Mouse (Mus musculus): ENCODE measurements around the gene Rrh. TPM values are rescaled to one million over a fixed set of nuclear protein-coding genes. Genes with fewer than 3 reads are reported as not detected.
A peak's percentile ranks its signal among the peaks of the same experiment; 100 is the strongest.
"Not testable (repeated sequence)": the region's sequence is repeated elsewhere in the genome, so short reads cannot be mapped to it uniquely, and the experiment has no call there.

Gene Rrh
- polyA plus RNA-seq, 1 experiment from 2014 or later: not detected

DNA sequence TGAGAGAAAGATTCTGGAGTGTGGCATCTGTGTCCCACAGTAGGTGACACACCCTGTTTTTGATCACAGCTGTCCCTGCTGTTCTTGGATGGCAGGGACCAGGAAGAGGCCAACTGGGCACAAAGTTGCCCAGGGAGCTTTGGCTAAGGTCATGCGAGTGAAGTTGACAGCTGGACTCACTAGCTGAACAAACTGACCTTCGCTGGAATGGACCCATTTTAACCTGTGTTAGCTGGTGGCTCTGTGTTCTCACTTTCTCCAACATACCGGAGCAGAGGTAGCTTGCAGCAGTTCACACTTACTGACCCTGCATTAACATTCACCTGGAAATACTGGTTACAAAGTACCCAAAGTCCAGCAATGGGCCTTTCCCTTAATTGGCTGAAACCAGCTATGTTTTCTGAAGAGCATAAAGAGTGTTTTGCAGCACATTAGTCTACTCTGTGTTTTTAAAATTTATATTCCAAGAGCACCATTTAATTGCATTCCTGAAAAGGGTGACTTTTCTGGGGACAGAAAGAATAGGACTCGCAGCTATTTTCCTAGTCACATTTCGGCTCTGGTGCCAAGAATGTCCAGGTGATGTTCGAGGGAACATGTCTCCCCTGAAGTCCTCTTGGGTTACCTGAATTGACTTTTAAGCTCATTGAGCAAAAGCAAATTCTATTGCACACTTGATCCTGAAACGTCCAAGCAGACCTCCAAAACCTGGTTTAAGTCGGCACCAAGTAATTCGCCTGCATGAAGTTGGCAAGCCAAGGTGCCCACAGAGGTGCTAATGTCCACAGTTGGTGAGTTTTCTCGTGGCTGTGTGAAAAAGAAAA lies 55.2 kb downstream of the Rrh start:
- no peak for ATAC-seq
- DNase-seq: no peak
- TF ChIP-seq EP300 (IDR thresholded peaks at IDR 0.05; ENCODE audit: low read depth): no peak
- no peak for TF ChIP-seq CTCF (IDR thresholded peaks at IDR 0.05; ENCODE audit: low read depth)
- Histone ChIP-seq H3K9me3 (ENCODE audit: low read length) (no peaks in the 10 kb centered on the region), H3K4me1 (ENCODE audit: insufficient read depth) (no peaks in the 10 kb centered on the region), H3K9ac (replicated peaks) (no peak overlapping the region), H3K4me2 (ENCODE audit: low read depth, low read length) (no peak overlapping the region), H3K27me3 (ENCODE audit: insufficient read depth, low read length) (no peaks in the 10 kb centered on the region), H3K4me3 (ENCODE audit: low read depth, low read length) (no peak overlapping the region), H3K36me3 (replicated peaks; ENCODE audit: insufficient read depth, low read length) (no peaks in the 10 kb centered on the region), H3K27ac (ENCODE audit: low read depth) (no peak overlapping the region)
- WGBS (ENCODE audit: insufficient replicate concordance): 71% methylated on average over 10 of the region's 10 CpGs

DNA sequence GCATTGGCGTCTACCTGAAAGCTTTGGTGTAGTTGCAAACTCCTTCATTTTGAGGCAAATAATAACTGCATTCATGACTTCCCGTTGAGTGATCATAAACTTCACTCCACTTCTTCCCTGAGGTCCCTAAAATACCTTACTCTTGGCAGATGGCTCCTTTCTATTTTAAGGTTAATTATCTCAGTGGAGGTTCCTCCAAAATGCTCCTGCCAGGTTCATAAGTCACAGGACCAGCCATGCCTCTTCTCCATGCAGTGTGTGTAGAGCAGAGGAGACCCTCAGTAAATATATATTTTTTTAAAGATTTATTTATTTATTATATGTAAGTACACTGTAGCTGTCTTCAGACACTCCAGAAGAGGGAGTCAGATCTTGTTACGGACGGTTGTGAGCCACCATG lies 56.3 kb downstream of the Rrh start:
- TF ChIP-seq CTCF (IDR thresholded peaks at IDR 0.05; ENCODE audit: low read depth) (no peak), EP300 (IDR thresholded peaks at IDR 0.05; ENCODE audit: low read depth) (no peak)
- no peak for DNase-seq
- no peak for ATAC-seq
- 83% methylated on average over 4 of the region's 4 CpGs for WGBS (ENCODE audit: insufficient replicate concordance)
- no peaks in the 10 kb centered on the region for H3K36me3 ChIP-seq (replicated peaks; ENCODE audit: insufficient read depth, low read length)
- H3K4me3 ChIP-seq (ENCODE audit: low read depth, low read length): no peak overlapping the region
- no peaks in the 10 kb centered on the region for H3K27me3 ChIP-seq (ENCODE audit: insufficient read depth, low read length)
- H3K27ac ChIP-seq (ENCODE audit: low read depth): no peak overlapping the region
- no peaks in the 10 kb centered on the region for H3K9me3 ChIP-seq (ENCODE audit: low read length)
- no peaks in the 10 kb centered on the region for H3K4me1 ChIP-seq (ENCODE audit: insufficient read depth)
- H3K9ac ChIP-seq (replicated peaks): no peak overlapping the region
- no peak overlapping the region for H3K4me2 ChIP-seq (ENCODE audit: low read depth, low read length)

DNA sequence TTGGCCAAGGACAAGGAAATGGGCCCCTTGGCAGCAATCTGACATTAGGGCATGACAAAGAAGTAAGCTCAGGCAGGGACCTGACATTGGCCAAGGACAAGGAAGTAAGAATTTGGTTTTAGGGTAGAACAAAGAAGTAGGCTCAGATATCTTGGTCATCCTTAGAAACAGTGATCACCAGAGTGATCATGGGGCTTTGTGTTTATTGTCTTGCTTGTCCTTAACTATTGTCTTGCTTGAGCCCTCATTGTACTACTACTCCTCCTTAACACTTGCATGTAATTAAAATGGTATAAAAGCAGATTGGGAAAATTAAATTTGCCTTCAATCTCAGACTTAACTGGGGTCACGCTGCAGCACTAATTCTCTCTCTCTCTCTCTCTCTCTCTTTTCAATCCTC lies 64.8 kb downstream of the Rrh start:
- WGBS (ENCODE audit: insufficient replicate concordance): 83% methylated on average over 1 of the region's 1 CpGs
- H3K9me3 ChIP-seq (ENCODE audit: low read length); H3K27ac ChIP-seq (ENCODE audit: low read depth); H3K4me1 ChIP-seq (ENCODE audit: insufficient read depth); DNase-seq; H3K4me2 ChIP-seq (ENCODE audit: low read depth, low read length); H3K27me3 ChIP-seq (ENCODE audit: insufficient read depth, low read length); H3K36me3 ChIP-seq (replicated peaks; ENCODE audit: insufficient read depth, low read length); H3K4me3 ChIP-seq (ENCODE audit: low read depth, low read length); ATAC-seq; H3K9ac ChIP-seq (replicated peaks): not testable (repeated sequence)

DNA sequence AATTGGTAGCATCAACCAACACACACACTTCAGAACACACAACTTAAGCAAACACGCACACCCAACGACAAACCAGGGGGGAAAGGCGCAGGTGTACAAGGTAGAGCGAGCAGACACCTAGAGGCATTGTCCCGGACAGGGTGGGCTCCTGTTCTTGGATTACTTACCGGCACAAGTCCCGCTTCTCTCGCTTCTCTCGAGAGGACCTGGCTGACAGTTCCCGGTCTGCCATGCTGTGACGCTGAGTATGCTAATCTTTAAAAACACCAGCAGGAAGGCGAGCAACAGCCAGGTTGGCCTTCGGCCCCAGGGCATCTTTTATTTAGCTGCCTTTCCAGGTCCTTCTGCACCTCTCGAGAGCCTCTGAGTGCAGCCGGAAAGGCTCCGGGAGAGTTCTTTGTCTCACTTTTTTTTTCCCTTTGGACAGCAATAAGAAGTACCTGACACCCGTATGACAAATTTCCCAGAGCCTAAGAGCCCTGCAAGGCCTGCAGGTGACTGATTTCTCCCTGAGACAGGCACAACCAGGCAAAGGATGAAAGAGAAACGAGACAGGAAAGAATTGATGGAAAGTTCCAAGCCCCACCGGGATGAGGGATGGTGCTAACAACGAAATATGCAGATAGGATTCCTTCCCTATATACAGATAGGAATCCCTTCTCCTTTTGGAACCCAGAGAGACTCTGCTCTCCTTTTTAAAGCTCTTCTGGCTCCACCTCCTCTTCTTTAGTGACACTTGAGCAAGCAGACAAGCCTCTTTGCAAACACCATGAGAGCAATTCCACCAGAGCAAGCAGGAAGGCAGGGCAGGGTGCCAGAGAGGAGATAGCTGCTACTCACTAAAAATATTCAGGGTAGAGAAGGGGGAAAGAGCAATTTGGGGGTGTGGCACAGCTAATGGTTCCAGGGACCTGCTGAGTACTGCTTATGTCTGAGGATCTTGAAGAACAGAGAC lies 67.5 kb downstream of the Rrh start, which contains the start of gene Egf:
TSS of gene Egf (minus strand) at position 667 of the 955 bp plus-strand sequence.
- Histone ChIP-seq H3K27ac (ENCODE audit: low read depth) (no peak within 1 kb of the TSS), H3K9me3 (ENCODE audit: low read length) (peaks cover 2% of the 10 kb centered on the region), H3K4me3 (ENCODE audit: low read depth, low read length) (peak within 1 kb of the TSS; percentile 25; the same call in 1 of the 2 replicates), H3K4me2 (ENCODE audit: low read depth, low read length) (peak within 1 kb of the TSS; percentile 58), H3K4me1 (ENCODE audit: insufficient read depth) (peaks cover 3% of the 10 kb centered on the region; the same call in 1 of the 2 replicates), H3K9ac (replicated peaks) (no peak within 1 kb of the TSS), H3K36me3 (replicated peaks; ENCODE audit: insufficient read depth, low read length) (no peaks in the 10 kb centered on the region), H3K27me3 (ENCODE audit: insufficient read depth, low read length) (0 out of 2 replicates have a peak, but pooled peaks cover 4% of the 10 kb centered on the region)
- ATAC-seq: no peak
- 9% methylated on average over 20 of the region's 20 CpGs for WGBS (ENCODE audit: insufficient replicate concordance)
- no peak for TF ChIP-seq CTCF (IDR thresholded peaks at IDR 0.05; ENCODE audit: low read depth)
- TF ChIP-seq EP300 (IDR thresholded peaks at IDR 0.05; ENCODE audit: low read depth): no peak
- DNase-seq: no peak

Other genes starting within 250 kb of the Rrh start
- gene Egf, start 67.3 kb downstream of the Rrh start, polyA plus RNA-seq (2015; fragmentation: Nextera tagmentation; extraction: Ambion mirVana): 0.25 and 0.39 TPM in 2 replicates
- gene Lrit3, start 18.6 kb downstream of the Rrh start, polyA plus RNA-seq (2015; fragmentation: Nextera tagmentation; extraction: Ambion mirVana): not detected in 2 replicates
- gene Gar1, start 8.8 kb upstream of the Rrh start, polyA plus RNA-seq (2015; fragmentation: Nextera tagmentation; extraction: Ambion mirVana): 23.2 and 25.7 TPM in 2 replicates
- gene Cfi, start 13.3 kb upstream of the Rrh start, polyA plus RNA-seq (2015; fragmentation: Nextera tagmentation; extraction: Ambion mirVana): 444 and 454 TPM in 2 replicates
- 58.4 and 61.3 TPM in 2 replicates for gene Pla2g12a, start 56.0 kb upstream of the Rrh start, polyA plus RNA-seq (2015; fragmentation: Nextera tagmentation; extraction: Ambion mirVana)
- 31.6 and 34.4 TPM in 2 replicates for gene Casp6, start 78.8 kb upstream of the Rrh start, polyA plus RNA-seq (2015; fragmentation: Nextera tagmentation; extraction: Ambion mirVana)
- gene Mcub, start 147.6 kb upstream of the Rrh start, polyA plus RNA-seq (2015; fragmentation: Nextera tagmentation; extraction: Ambion mirVana): 7.8 and 7.9 TPM in 2 replicates
- 4.5 and 5.4 TPM in 2 replicates for gene Sec24b, start 239.0 kb upstream of the Rrh start, polyA plus RNA-seq (2015; fragmentation: Nextera tagmentation; extraction: Ambion mirVana)

All from liver, postnatal 0 days (tissue).